Mouse (Mus musculus): ENCODE measurements around the gene Hao2. TPM values are rescaled to one million over a fixed set of nuclear protein-coding genes. Genes with fewer than 3 reads are reported as not detected.

Gene Hao2
- 0.24 TPM in 1 of 2 replicates, not detected in the other for polyA plus RNA-seq (2015; fragmentation: Nextera tagmentation; extraction: Ambion mirVana)

- H3K9me3 ChIP-seq (replicated peaks), result no peaks in the 10 kb centered on the region
- WGBS, result 85% methylated on average over 3 of the region's 3 CpGs
- H3K9ac ChIP-seq, result no peak within 1 kb of the TSS
- no peaks in the 10 kb centered on the region for H3K4me1 ChIP-seq (replicated peaks)
- no peaks in the 10 kb centered on the region for H3K27me3 ChIP-seq
- no peak within 1 kb of the TSS for H3K4me3 ChIP-seq
- no peak for ATAC-seq (replicated peaks; ENCODE audit: insufficient number of reproducible peaks, insufficient read depth, low FRiP score, low read depth)
- H3K4me2 ChIP-seq, result no peak within 1 kb of the TSS
- no peaks in the 10 kb centered on the region for H3K36me3 ChIP-seq
- no peak within 1 kb of the TSS for H3K27ac ChIP-seq
Measured at GRCm38 (mm10) chr3:98893057-98893772, at the start of gene Hao2. Gene Hao2 (minus strand): TSS chr3:98893239.

- Histone ChIP-seq H3K9ac (peak overlapping the region; percentile 33; the same call in 1 of the 2 replicates), H3K36me3 (no peaks in the 10 kb centered on the region), H3K27ac (no peak overlapping the region), H3K4me2 (peak overlapping the region; percentile 72), H3K27me3 (no peaks in the 10 kb centered on the region), H3K4me3 (peak overlapping the region; percentile 42), H3K4me1 (replicated peaks) (peaks cover 5% of the 10 kb centered on the region), H3K9me3 (replicated peaks) (no peaks in the 10 kb centered on the region)
- WGBS, result 38% methylated on average over 10 of the region's 10 CpGs
- no peak for ATAC-seq (replicated peaks; ENCODE audit: insufficient number of reproducible peaks, insufficient read depth, low FRiP score, low read depth)
Measured at GRCm38 (mm10) chr3:98941601-98942000, 48.6 kb upstream of the Hao2 start.

GRCm38 (mm10) chr3:98941066-98941551 lies 48.1 kb upstream of the Hao2 start:
- 3% methylated on average over 24 of the region's 24 CpGs for WGBS
- Histone ChIP-seq H3K4me2 (peak overlapping the region; percentile 72), H3K36me3 (no peaks in the 10 kb centered on the region), H3K9ac (peak overlapping the region; percentile 33; the same call in 1 of the 2 replicates), H3K27me3 (no peaks in the 10 kb centered on the region), H3K27ac (no peak overlapping the region), H3K9me3 (replicated peaks) (no peaks in the 10 kb centered on the region), H3K4me1 (replicated peaks) (peaks cover 5% of the 10 kb centered on the region), H3K4me3 (peak overlapping the region; percentile 42)
- ATAC-seq (replicated peaks; ENCODE audit: insufficient number of reproducible peaks, insufficient read depth, low FRiP score, low read depth), result 0 out of 2 replicates have a peak, but pooled peaks have one; percentile 14

- Histone ChIP-seq H3K27ac (no peak overlapping the region), H3K27me3 (no peaks in the 10 kb centered on the region), H3K4me3 (no peak overlapping the region), H3K36me3 (no peaks in the 10 kb centered on the region), H3K9ac (no peak overlapping the region), H3K4me1 (replicated peaks) (peaks cover 5% of the 10 kb centered on the region), H3K4me2 (no peak overlapping the region), H3K9me3 (replicated peaks) (no peaks in the 10 kb centered on the region)
- 78% methylated on average over 4 of the region's 4 CpGs for WGBS
- ATAC-seq (replicated peaks; ENCODE audit: insufficient number of reproducible peaks, insufficient read depth, low FRiP score, low read depth), result no peak
Measured at GRCm38 (mm10) chr3:98940225-98940624, 47.2 kb upstream of the Hao2 start.

- no peak overlapping the region for H3K4me3 ChIP-seq
- H3K4me2 ChIP-seq, result no peak overlapping the region
- no peak overlapping the region for H3K9ac ChIP-seq
- no peaks in the 10 kb centered on the region for H3K9me3 ChIP-seq (replicated peaks)
- H3K4me1 ChIP-seq (replicated peaks), result peaks cover 3% of the 10 kb centered on the region
- no peaks in the 10 kb centered on the region for H3K36me3 ChIP-seq
- no peaks in the 10 kb centered on the region for H3K27me3 ChIP-seq
- H3K27ac ChIP-seq, result no peak overlapping the region
- WGBS, result 78% methylated on average over 3 of the region's 3 CpGs
- no peak for ATAC-seq (replicated peaks; ENCODE audit: insufficient number of reproducible peaks, insufficient read depth, low FRiP score, low read depth)
Measured at GRCm38 (mm10) chr3:98936446-98936845, 43.4 kb upstream of the Hao2 start.

- ATAC-seq (replicated peaks; ENCODE audit: insufficient number of reproducible peaks, insufficient read depth, low FRiP score, low read depth), result no peak
- no peaks in the 10 kb centered on the region for H3K27me3 ChIP-seq
Measured at GRCm38 (mm10) chr3:98934601-98935000, 41.6 kb upstream of the Hao2 start.

GRCm38 (mm10) chr3:98934041-98934440 lies 41.0 kb upstream of the Hao2 start:
- WGBS, result 79% methylated on average over 1 of the region's 1 CpGs
- ATAC-seq (replicated peaks; ENCODE audit: insufficient number of reproducible peaks, insufficient read depth, low FRiP score, low read depth), result no peak

More at GRCm38 (mm10) chr3:98934601-98935000, 41.6 kb upstream of the Hao2 start:
- Histone ChIP-seq H3K4me3 (no peak overlapping the region), H3K9me3 (replicated peaks) (no peaks in the 10 kb centered on the region), H3K4me2 (no peak overlapping the region), H3K36me3 (no peaks in the 10 kb centered on the region), H3K4me1 (replicated peaks) (no peaks in the 10 kb centered on the region; the same call in 1 of the 2 replicates), H3K9ac (no peak overlapping the region), H3K27ac (no peak overlapping the region)
- WGBS, result 70% methylated on average over 7 of the region's 7 CpGs

GRCm38 (mm10) chr3:98932421-98932820 lies 39.4 kb upstream of the Hao2 start:
- ATAC-seq (replicated peaks; ENCODE audit: insufficient number of reproducible peaks, insufficient read depth, low FRiP score, low read depth), result no peak
- Histone ChIP-seq H3K9me3 (replicated peaks) (no peaks in the 10 kb centered on the region), H3K27me3 (no peaks in the 10 kb centered on the region), H3K9ac (no peak overlapping the region), H3K4me3 (no peak overlapping the region), H3K4me1 (replicated peaks) (no peaks in the 10 kb centered on the region; the same call in 1 of the 2 replicates), H3K36me3 (no peaks in the 10 kb centered on the region), H3K4me2 (no peak overlapping the region), H3K27ac (no peak overlapping the region)

More at GRCm38 (mm10) chr3:98934041-98934440, 41.0 kb upstream of the Hao2 start:
- no peak overlapping the region for H3K9ac ChIP-seq
- H3K36me3 ChIP-seq, result no peaks in the 10 kb centered on the region
- no peak overlapping the region for H3K4me2 ChIP-seq
- no peaks in the 10 kb centered on the region for H3K9me3 ChIP-seq (replicated peaks)
- no peaks in the 10 kb centered on the region for H3K27me3 ChIP-seq
- no peak overlapping the region for H3K27ac ChIP-seq
- H3K4me1 ChIP-seq (replicated peaks), result no peaks in the 10 kb centered on the region; the same call in 1 of the 2 replicates
- no peak overlapping the region for H3K4me3 ChIP-seq

GRCm38 (mm10) chr3:98931836-98932235 lies 38.8 kb upstream of the Hao2 start:
- H3K4me1 ChIP-seq (replicated peaks), result no peaks in the 10 kb centered on the region; the same call in 1 of the 2 replicates
- H3K36me3 ChIP-seq, result no peaks in the 10 kb centered on the region
- H3K4me3 ChIP-seq, result no peak overlapping the region
- 4% methylated on average over 1 of the region's 1 CpGs for WGBS
- H3K9ac ChIP-seq, result no peak overlapping the region
- no peak overlapping the region for H3K4me2 ChIP-seq
- no peaks in the 10 kb centered on the region for H3K27me3 ChIP-seq
- no peaks in the 10 kb centered on the region for H3K9me3 ChIP-seq (replicated peaks)
- no peak for ATAC-seq (replicated peaks; ENCODE audit: insufficient number of reproducible peaks, insufficient read depth, low FRiP score, low read depth)
- no peak overlapping the region for H3K27ac ChIP-seq

- 64% methylated on average over 3 of the region's 3 CpGs for WGBS
- Histone ChIP-seq H3K9ac (no peak overlapping the region), H3K36me3 (no peaks in the 10 kb centered on the region), H3K27me3 (no peaks in the 10 kb centered on the region), H3K9me3 (replicated peaks) (no peaks in the 10 kb centered on the region), H3K27ac (no peak overlapping the region), H3K4me1 (replicated peaks) (no peaks in the 10 kb centered on the region), H3K4me3 (no peak overlapping the region), H3K4me2 (no peak overlapping the region)
- ATAC-seq (replicated peaks; ENCODE audit: insufficient number of reproducible peaks, insufficient read depth, low FRiP score, low read depth), result no peak
Measured at GRCm38 (mm10) chr3:98920417-98920816, 27.4 kb upstream of the Hao2 start.

GRCm38 (mm10) chr3:98917260-98917659 lies 24.2 kb upstream of the Hao2 start:
- no peaks in the 10 kb centered on the region for H3K9me3 ChIP-seq (replicated peaks)
- no peaks in the 10 kb centered on the region for H3K4me1 ChIP-seq (replicated peaks)
- H3K4me2 ChIP-seq, result no peak overlapping the region
- H3K27ac ChIP-seq, result no peak overlapping the region
- no peak for ATAC-seq (replicated peaks; ENCODE audit: insufficient number of reproducible peaks, insufficient read depth, low FRiP score, low read depth)
- no peaks in the 10 kb centered on the region for H3K27me3 ChIP-seq
- H3K4me3 ChIP-seq, result no peak overlapping the region
- H3K9ac ChIP-seq, result no peak overlapping the region
- no peaks in the 10 kb centered on the region for H3K36me3 ChIP-seq
- WGBS, result 100% methylated on average over 1 of the region's 1 CpGs

- Histone ChIP-seq H3K9me3 (replicated peaks) (no peaks in the 10 kb centered on the region), H3K27ac (no peak overlapping the region), H3K27me3 (no peaks in the 10 kb centered on the region), H3K4me3 (no peak overlapping the region), H3K36me3 (no peaks in the 10 kb centered on the region), H3K4me2 (no peak overlapping the region), H3K4me1 (replicated peaks) (no peaks in the 10 kb centered on the region), H3K9ac (no peak overlapping the region)
- WGBS, result 71% methylated on average over 2 of the region's 2 CpGs
- ATAC-seq (replicated peaks; ENCODE audit: insufficient number of reproducible peaks, insufficient read depth, low FRiP score, low read depth), result no peak
Measured at GRCm38 (mm10) chr3:98916856-98917255, 23.8 kb upstream of the Hao2 start.

All from heart, embryonic 15.5 days (tissue).